Mouse (Mus musculus) lung, embryonic 14.5 days (tissue): ENCODE measurements around the gene Tenm1. TPM values are rescaled to one million over a fixed set of nuclear protein-coding genes. Genes with fewer than 3 reads are reported as not detected.

ENCODE experiments used
- ATAC-seq: fragments of 200-750 bp; cut with Nextera tagmentation; 2 replicates; pipeline ENCODE4 v1.8.0; 2017; ENCODE audit warnings: mild to moderate bottlenecking, moderate TSS enrichment, moderate library complexity; ENCODE audit not compliant: insufficient read depth
- DNase-seq: peaks from one replicate; pipeline ENCODE4 v3.0.0-alpha.2; 2015
- H3K27ac ChIP-seq: fragments of 300-500 bp; sonication (generic); 2 replicates; pipeline ENCODE4 v1.5.1; 2014; ENCODE audit warnings: low read depth, mild to moderate bottlenecking, moderate library complexity
- H3K27me3 ChIP-seq: fragments of 300-500 bp; sonication (generic); 2 replicates; pipeline ENCODE4 v1.6.1; 2014; ENCODE audit warnings: low read length, control low read depth; ENCODE audit not compliant: insufficient read depth
- H3K36me3 ChIP-seq: fragments of 300-500 bp; sonication (generic); 2 replicates; pipeline ENCODE4 v1.6.1; 2014; ENCODE audit warnings: control low read depth; ENCODE audit not compliant: insufficient read depth
- H3K4me1 ChIP-seq: fragments of 300-500 bp; sonication (generic); 2 replicates; pipeline ENCODE4 v1.6.1; 2014; ENCODE audit warnings: antibody characterized with exemption, control low read depth; ENCODE audit not compliant: insufficient read depth
- H3K4me2 ChIP-seq: fragments of 300-500 bp; sonication (generic); 2 replicates; pipeline ENCODE4 v1.6.1; 2014; ENCODE audit warnings: mild to moderate bottlenecking
- H3K4me3 ChIP-seq: fragments of 300-500 bp; sonication (generic); 2 replicates; pipeline ENCODE4 v1.5.1; 2014; ENCODE audit warnings: low read depth, low read length
- H3K9ac ChIP-seq: fragments of 300-500 bp; sonication (generic); 2 replicates; pipeline ENCODE4 v1.6.1; 2014
- H3K9me3 ChIP-seq: fragments of 300-500 bp; sonication (generic); 2 replicates; pipeline ENCODE4 v1.6.1; 2016; ENCODE audit warnings: low read depth, low read length, control low read depth
- CTCF ChIP-seq: IDR thresholded peaks from 2 replicates; pipeline ENCODE4 v1.5.1; 2016; ENCODE audit warnings: antibody characterized with exemption, low read depth
- WGBS: fragments of 180-500 bp; shearing (Covaris S2); extraction: QIAGEN DNeasy Blood & Tissue Kit; methylation state at CpG from one replicate; pipeline ENCODE4 v1.1.7; 2014; 5-methylcytosine and 5-hydroxymethylcytosine counted together
- polyA plus RNA-seq: library from polyadenylated mRNA; unstranded; fragments of >200 nt; fragmentation: Nextera tagmentation; extraction: Ambion mirVana; gene quantifications from 2 replicates; pipeline ENCODE4 v1.2.1, GENCODE M21; 2014

The Tenm1 gene
- polyA plus RNA-seq: 0.11 and 0.41 TPM in 2 replicates

GRCm38 (mm10) chrX:43428855-43429263 lies at the start of gene Tenm1:
Gene Tenm1 (minus strand): TSS chrX:43429126.
- Histone ChIP-seq H3K27ac (no peak within 1 kb of the TSS), H3K9ac (no peak within 1 kb of the TSS), H3K36me3 (no peaks in the 10 kb centered on the region), H3K9me3 (no peaks in the 10 kb centered on the region), H3K4me1 (no peaks in the 10 kb centered on the region), H3K27me3 (peaks cover 11% of the 10 kb centered on the region), H3K4me3 (peak within 1 kb of the TSS; percentile 26), H3K4me2 (peak within 1 kb of the TSS; percentile 59)
- DNase-seq (peak; percentile 38), ATAC-seq (peak; percentile 62; the same call in 1 of the 2 replicates)
- WGBS: 11% methylated on average over 22 of the region's 22 CpGs
- TF ChIP-seq CTCF: no peak

- Histone ChIP-seq H3K4me1 (no peaks in the 10 kb centered on the region), H3K36me3 (no peaks in the 10 kb centered on the region), H3K27me3 (no peaks in the 10 kb centered on the region), H3K9ac (no peak overlapping the region), H3K4me3 (no peak overlapping the region), H3K4me2 (no peak overlapping the region), H3K9me3 (no peaks in the 10 kb centered on the region), H3K27ac (no peak overlapping the region)
- no peak for TF ChIP-seq CTCF
- ATAC-seq (no peak), DNase-seq (no peak)
Observed at GRCm38 (mm10) chrX:43467311-43467710, 38.4 kb upstream of the Tenm1 start.

GRCm38 (mm10) chrX:43430581-43430980 lies 1.7 kb upstream of the Tenm1 start:
- peak overlapping the region; percentile 59 for H3K4me2 ChIP-seq
- WGBS: 10% methylated on average over 11 of the region's 11 CpGs
- H3K9ac ChIP-seq: no peak overlapping the region
- TF ChIP-seq CTCF: 0 out of 2 replicates have a peak, but pooled peaks have one; percentile 16
- no peak overlapping the region for H3K27ac ChIP-seq
- DNase-seq (peak; percentile 32), ATAC-seq (peak; percentile 68; the same call in 1 of the 2 replicates)
- H3K4me3 ChIP-seq: peak overlapping the region; percentile 26
- no peaks in the 10 kb centered on the region for H3K36me3 ChIP-seq
- no peaks in the 10 kb centered on the region for H3K9me3 ChIP-seq
- no peaks in the 10 kb centered on the region for H3K4me1 ChIP-seq
- H3K27me3 ChIP-seq: peaks cover 11% of the 10 kb centered on the region

- H3K4me3 ChIP-seq: peak overlapping the region; percentile 26
- peak; percentile 14 for DNase-seq
Observed at GRCm38 (mm10) chrX:43429982-43430531, 1.1 kb upstream of the Tenm1 start.

GRCm38 (mm10) chrX:43429337-43429736 lies 411 bp upstream of the Tenm1 start:
- Histone ChIP-seq H3K27ac (no peak overlapping the region), H3K27me3 (peaks cover 11% of the 10 kb centered on the region), H3K9ac (no peak overlapping the region), H3K4me2 (peak overlapping the region; percentile 59), H3K9me3 (no peaks in the 10 kb centered on the region), H3K4me3 (peak overlapping the region; percentile 23; the same call in 1 of the 2 replicates), H3K4me1 (no peaks in the 10 kb centered on the region), H3K36me3 (no peaks in the 10 kb centered on the region)
- TF ChIP-seq CTCF: no peak
- ATAC-seq: no peak
- 12% methylated on average over 12 of the region's 12 CpGs for WGBS
- no peak for DNase-seq

More at GRCm38 (mm10) chrX:43429982-43430531, 1.1 kb upstream of the Tenm1 start:
- Histone ChIP-seq H3K9ac (no peak overlapping the region), H3K4me1 (no peaks in the 10 kb centered on the region), H3K27ac (no peak overlapping the region), H3K9me3 (no peaks in the 10 kb centered on the region), H3K27me3 (peaks cover 11% of the 10 kb centered on the region), H3K4me2 (peak overlapping the region; percentile 59), H3K36me3 (no peaks in the 10 kb centered on the region)
- peak; percentile 50; the same call in 1 of the 2 replicates for ATAC-seq
- no peak for TF ChIP-seq CTCF
- 16% methylated on average over 25 of the region's 25 CpGs for WGBS

- ATAC-seq: no peak
- 12% methylated on average over 12 of the region's 12 CpGs for WGBS
- peak overlapping the region; percentile 23 for H3K4me3 ChIP-seq
Observed at GRCm38 (mm10) chrX:43427961-43428365, 963 bp downstream of the Tenm1 start.

GRCm38 (mm10) chrX:43427111-43427510 lies 1.8 kb downstream of the Tenm1 start:
- H3K27me3 ChIP-seq: peaks cover 11% of the 10 kb centered on the region
- DNase-seq (peak; percentile 9), ATAC-seq (no peak)
- no peaks in the 10 kb centered on the region for H3K36me3 ChIP-seq
- no peak overlapping the region for H3K4me2 ChIP-seq
- H3K27ac ChIP-seq: no peak overlapping the region
- no peaks in the 10 kb centered on the region for H3K9me3 ChIP-seq
- H3K4me1 ChIP-seq: no peaks in the 10 kb centered on the region
- TF ChIP-seq CTCF: no peak
- no peak overlapping the region for H3K4me3 ChIP-seq
- 14% methylated on average over 10 of the region's 10 CpGs for WGBS
- no peak overlapping the region for H3K9ac ChIP-seq

More at GRCm38 (mm10) chrX:43427961-43428365, 963 bp downstream of the Tenm1 start:
- H3K27me3 ChIP-seq: peaks cover 11% of the 10 kb centered on the region
- no peaks in the 10 kb centered on the region for H3K36me3 ChIP-seq
- no peaks in the 10 kb centered on the region for H3K4me1 ChIP-seq
- TF ChIP-seq CTCF: no peak
- no peak overlapping the region for H3K9ac ChIP-seq
- H3K27ac ChIP-seq: no peak overlapping the region
- H3K9me3 ChIP-seq: no peaks in the 10 kb centered on the region
- peak overlapping the region; percentile 59 for H3K4me2 ChIP-seq
- DNase-seq: peak; percentile 7
